Mouse (Mus musculus): ENCODE measurements around the gene Mphosph9. TPM values are rescaled to one million over a fixed set of nuclear protein-coding genes. Genes with fewer than 3 reads are reported as not detected.
"Not testable (repeated sequence)": the region's sequence is repeated elsewhere in the genome, so short reads cannot be mapped to it uniquely, and the experiment has no call there.

Mphosph9 gene
- 10 to 100 TPM; 20.9 to 23.1 TPM for total RNA-seq (2021)
- long read RNA-seq, experiment 1, full-length matches to known transcripts, result 4 of 5 reads
- long read RNA-seq, experiment 1, partial matches to known transcripts, result 0 of 5 reads
- long read RNA-seq, experiment 1, other reads (novel, unspliced or antisense), result 1 of 5 reads
- long read RNA-seq, experiment 2, full-length matches to known transcripts, result 3 of 7 reads
- long read RNA-seq, experiment 2, partial matches to known transcripts, result 2 of 7 reads
- long read RNA-seq, experiment 2, other reads (novel, unspliced or antisense), result 2 of 7 reads

GRCm38 (mm10) chr5:124327510-124328364 is at the start of gene Mphosph9, which contains the start of gene 2810006K23Rik:
TSS of gene Mphosph9 (minus strand) at chr5:124327972.
TSS of gene 2810006K23Rik (plus strand) at chr5:124328089.
- Histone ChIP-seq H3K4me3 (peak within 1 kb of the TSS; percentile 69), H3K27ac (peak within 1 kb of the TSS; percentile 94)
- intact Hi-C loops (cut with DNase I), result loop anchor here (1.0 kb wide), 1 partner anchor 25 kb away; no protein-coding TSS in a partner anchor
- TF ChIP-seq CTCF (IDR thresholded peaks at IDR 0.05), result no peak
- peak; percentile 99 to 100 for DNase-seq (ENCODE audit: extremely low spot score in 1 of 2, low spot score in 2 of 2)

- intact Hi-C loops (cut with DNase I), result no loop called here
- Histone ChIP-seq H3K4me3 (no peak overlapping the region), H3K27ac (no peak overlapping the region)
- no peak for DNase-seq (ENCODE audit: extremely low spot score in 1 of 2, low spot score in 2 of 2)
- TF ChIP-seq CTCF (IDR thresholded peaks at IDR 0.05), result no peak
These were observed 49.4 kb upstream of the Mphosph9 start for GRCm38 (mm10) chr5:124377149-124377548.

- DNase-seq (ENCODE audit: extremely low spot score in 1 of 2, low spot score in 2 of 2), result no peak
- Histone ChIP-seq H3K27ac (no peak overlapping the region), H3K4me3 (no peak overlapping the region)
- no peak for TF ChIP-seq CTCF (IDR thresholded peaks at IDR 0.05)
- intact Hi-C loops (cut with DNase I), result no loop called here
These were observed 48.6 kb upstream of the Mphosph9 start for GRCm38 (mm10) chr5:124376401-124376800.

- H3K27ac ChIP-seq, result no peak overlapping the region
- intact Hi-C loops (cut with DNase I), result loop anchor here (5.0 kb wide), 1 partner anchor 33 kb away; no protein-coding TSS in a partner anchor
- DNase-seq (ENCODE audit: extremely low spot score in 1 of 2, low spot score in 2 of 2), result no peak
- TF ChIP-seq CTCF (IDR thresholded peaks at IDR 0.05), result no peak
- no peak overlapping the region for H3K4me3 ChIP-seq
These were observed 46.5 kb upstream of the Mphosph9 start for GRCm38 (mm10) chr5:124374298-124374697.

GRCm38 (mm10) chr5:124366721-124367120 is 38.9 kb upstream of the Mphosph9 start:
- no peak overlapping the region for H3K4me3 ChIP-seq
- intact Hi-C loops (cut with DNase I), result no loop called here
- TF ChIP-seq CTCF (IDR thresholded peaks at IDR 0.05), result no peak
- H3K27ac ChIP-seq, result no peak overlapping the region
- no peak for DNase-seq (ENCODE audit: extremely low spot score in 1 of 2, low spot score in 2 of 2)

DNA sequence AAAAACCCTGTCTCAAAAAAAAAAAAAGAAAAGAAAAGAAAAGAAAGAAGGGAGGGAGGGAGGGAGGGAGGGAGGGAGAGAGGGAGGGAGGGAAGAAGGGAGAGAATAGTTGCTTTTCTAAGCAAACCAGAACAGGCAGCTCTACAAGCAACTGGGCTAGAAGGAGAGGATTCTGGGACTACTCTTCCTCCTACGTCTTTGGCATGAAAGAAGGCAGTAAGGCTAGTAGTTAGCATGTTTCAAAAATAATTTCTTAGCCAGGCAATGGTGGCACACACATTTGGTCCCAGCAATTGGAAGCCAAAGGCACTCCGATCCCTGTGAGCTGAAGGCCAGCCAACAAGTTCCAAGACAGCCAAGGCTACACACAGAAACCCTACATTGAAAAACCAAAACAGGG is 38.0 kb upstream of the Mphosph9 start:
- DNase-seq (ENCODE audit: extremely low spot score in 1 of 2, low spot score in 2 of 2), result no peak
- H3K27ac ChIP-seq, result no peak overlapping the region
- TF ChIP-seq CTCF (IDR thresholded peaks at IDR 0.05), result no peak
- intact Hi-C loops (cut with DNase I), result no loop called here
- H3K4me3 ChIP-seq, result no peak overlapping the region

- Histone ChIP-seq H3K4me3 (no peak overlapping the region), H3K27ac (peak overlapping the region; percentile 69)
- intact Hi-C loops (cut with DNase I), result no loop called here
- no peak for TF ChIP-seq CTCF (IDR thresholded peaks at IDR 0.05)
- DNase-seq (ENCODE audit: extremely low spot score in 1 of 2, low spot score in 2 of 2), result no peak
These were observed 36.6 kb upstream of the Mphosph9 start for GRCm38 (mm10) chr5:124364173-124364918.

DNA sequence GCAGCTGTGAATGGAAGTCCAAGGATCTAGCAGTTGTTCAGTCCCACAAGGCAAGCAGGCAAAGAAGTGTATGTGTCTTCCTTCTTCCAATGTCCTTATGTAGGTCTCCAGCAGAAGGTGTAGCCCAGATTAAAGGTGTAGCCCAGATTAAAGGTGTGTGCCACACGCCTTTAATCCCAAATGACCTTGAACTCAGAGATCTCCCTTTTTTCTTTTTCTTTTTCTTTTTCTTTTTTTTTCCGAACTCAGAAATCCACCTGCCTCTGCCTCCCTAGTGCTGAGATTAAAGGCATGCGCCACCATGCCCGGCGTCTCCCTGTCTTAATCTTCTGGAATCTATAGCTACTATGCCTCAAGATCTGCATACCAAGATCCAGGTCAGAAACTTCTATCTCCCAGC is 35.2 kb upstream of the Mphosph9 start, which contains the start of gene Cdk2ap1:
TSS of gene Cdk2ap1 (minus strand) at position 101 of the 400 bp plus-strand sequence.
- DNase-seq (ENCODE audit: extremely low spot score in 1 of 2, low spot score in 2 of 2); intact Hi-C loops (cut with DNase I); H3K4me3 ChIP-seq: not testable (repeated sequence)
- H3K27ac ChIP-seq, result peak within 1 kb of the TSS; percentile 69

DNA sequence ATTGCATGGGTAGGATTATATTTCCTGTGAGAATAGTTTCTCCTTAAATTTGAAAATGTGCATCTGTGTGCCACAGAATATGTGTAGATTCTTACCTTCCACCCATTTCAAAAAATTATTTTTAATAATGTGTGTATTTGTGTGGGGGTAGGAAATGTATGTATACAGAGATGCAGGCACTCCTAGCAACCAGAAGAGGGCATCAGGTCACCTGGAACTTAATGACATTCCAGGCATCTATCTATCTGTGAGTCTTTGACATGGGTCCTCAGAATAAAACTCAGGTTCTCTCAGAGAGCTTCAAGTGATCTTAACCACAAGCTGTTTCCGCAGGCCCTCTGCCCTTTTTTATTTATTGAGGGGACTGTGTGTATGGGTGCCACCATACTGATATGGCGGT is 31.9 kb upstream of the Mphosph9 start:
- DNase-seq (ENCODE audit: extremely low spot score in 1 of 2, low spot score in 2 of 2), result no peak
- intact Hi-C loops (cut with DNase I), result loop anchor here (10.0 kb wide), 1 partner anchor 175 kb away; the partner anchor contains the start of gene Rilpl1
- peak; percentile 49 for TF ChIP-seq CTCF (IDR thresholded peaks at IDR 0.05)
- Histone ChIP-seq H3K27ac (no peak overlapping the region), H3K4me3 (no peak overlapping the region)

DNA sequence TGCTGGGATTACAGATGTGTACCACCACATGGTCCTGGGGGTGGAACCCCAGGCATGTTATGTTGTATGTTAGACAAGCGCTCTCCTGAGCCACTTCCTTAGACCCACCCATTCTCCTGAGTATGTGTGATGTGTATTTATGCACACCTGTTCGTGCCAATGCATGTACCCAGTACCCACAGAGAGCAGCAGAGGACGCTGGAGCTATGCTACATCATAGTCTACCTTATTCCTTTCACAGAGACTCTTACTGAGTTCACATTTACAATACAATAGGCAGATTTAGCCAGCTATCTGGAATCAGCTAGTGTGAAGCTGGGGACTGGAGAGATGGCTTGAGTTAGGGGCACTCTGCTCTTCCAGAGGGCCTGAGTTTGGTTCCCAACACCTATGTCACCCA is 28.9 kb upstream of the Mphosph9 start:
- Histone ChIP-seq H3K4me3 (no peak overlapping the region), H3K27ac (no peak overlapping the region)
- DNase-seq (ENCODE audit: extremely low spot score in 1 of 2, low spot score in 2 of 2), result no peak
- intact Hi-C loops (cut with DNase I), result loop anchor here (10.0 kb wide), 1 partner anchor 178 kb away; the partner anchor contains the start of gene Rilpl1
- TF ChIP-seq CTCF (IDR thresholded peaks at IDR 0.05), result peak; percentile 18

DNA sequence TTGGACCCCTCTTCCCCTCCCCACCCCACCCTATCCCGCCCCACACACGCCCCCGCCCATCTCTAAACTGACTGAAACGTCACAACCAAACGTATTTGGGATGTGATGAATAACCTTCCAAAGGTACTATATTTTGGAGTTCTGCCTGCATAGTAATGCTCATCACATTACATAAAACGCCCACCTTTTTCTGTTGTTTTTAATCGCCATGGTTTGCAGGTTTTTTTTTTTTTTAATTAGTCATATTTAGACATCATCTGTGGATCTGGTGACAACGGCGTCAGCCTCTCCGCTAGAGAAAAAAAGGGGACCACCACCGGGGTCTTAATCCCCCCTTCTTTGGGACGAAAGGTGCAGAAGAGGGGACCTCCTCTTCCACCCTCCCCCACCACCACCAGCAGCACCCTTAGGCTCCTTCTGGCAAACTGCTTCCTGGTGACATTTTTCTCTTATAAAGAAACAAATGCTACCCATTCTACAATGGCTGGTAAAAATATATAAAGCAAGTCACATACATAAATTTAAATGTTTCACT is 27.7 kb upstream of the Mphosph9 start:
- DNase-seq (ENCODE audit: extremely low spot score in 1 of 2, low spot score in 2 of 2), result no peak
- intact Hi-C loops (cut with DNase I), result loop anchor here (10.0 kb wide), 1 partner anchor 179 kb away; the partner anchor contains the start of gene Rilpl1
- H3K4me3 ChIP-seq, result peak overlapping the region; percentile 70
- peak overlapping the region; percentile 81 for H3K27ac ChIP-seq
- TF ChIP-seq CTCF (IDR thresholded peaks at IDR 0.05), result no peak

Data from left cerebral cortex, adult 2 months (tissue).